In the genomic region with DNA sequence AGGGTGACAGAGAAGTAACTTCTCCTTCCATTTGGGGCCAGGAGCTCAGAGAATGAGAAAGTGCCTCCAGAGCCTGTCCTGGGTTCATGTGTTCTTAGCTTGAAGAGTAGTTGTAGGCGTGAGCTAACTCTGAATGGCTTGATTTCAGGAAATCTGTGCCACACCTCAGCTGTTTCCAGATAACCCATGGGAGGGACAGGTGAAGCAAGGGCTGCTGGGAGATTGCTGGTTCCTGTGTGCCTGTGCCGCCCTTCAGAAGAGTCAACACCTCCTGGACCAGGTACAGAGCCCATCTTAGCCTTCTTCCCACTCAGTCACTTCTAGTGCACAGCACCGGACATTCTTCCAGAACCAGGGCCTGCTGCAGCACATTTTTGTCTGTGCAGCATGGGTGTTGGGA, we compare ENCODE assay signal across 18 mouse cellular contexts. TPM values are rescaled to one million over a fixed set of nuclear protein-coding genes. Genes with fewer than 3 reads are reported as not detected.
"Had no signal": no experiment of that assay in that cellular context is flagged by ENCODE, and none has a peak within 500 bp of the region (broad histone marks: within the 10 kb centered on the region; RNA-seq: fewer than 3 reads in every experiment).

No protein-coding gene starts in this region.

- H3K9me3 ChIP-seq: liver, embryonic 12.5 days; lung, embryonic 15.5 days; midbrain, embryonic 12.5 days; neural tube, embryonic 13.5 days had no signal

- ATAC-seq: liver, embryonic 12.5 days; midbrain, embryonic 16.5 days had no signal

- DNase-seq: kidney, adult 18-20 months; kidney, postnatal 14 days; layer of hippocampus, adult 9-11 months; layer of hippocampus, postnatal 36 days; lung, postnatal 14 days; retina, postnatal 1 day; right cerebral cortex, postnatal 4 days; thymus, adult 18-20 months; thymus, postnatal 14 days had no signal

- H3K27me3 ChIP-seq: limb, embryonic 12.5 days; liver, embryonic 12.5 days; lung, embryonic 15.5 days; megakaryocyte, embryonic 14.5 days; midbrain, embryonic 12.5 days; neural tube, embryonic 13.5 days had no signal

- H3K9ac ChIP-seq: limb, embryonic 12.5 days; liver, embryonic 12.5 days; lung, embryonic 15.5 days; midbrain, embryonic 12.5 days had no signal

- H3K4me2 ChIP-seq: limb, embryonic 12.5 days; liver, embryonic 12.5 days; lung, embryonic 15.5 days; midbrain, embryonic 12.5 days had no signal

- H3K27ac ChIP-seq: limb, embryonic 12.5 days; liver, embryonic 12.5 days; lung, embryonic 15.5 days; macrophage; midbrain, embryonic 12.5 days; neural tube, embryonic 13.5 days had no signal

- H3K4me3 ChIP-seq: limb, embryonic 12.5 days; liver, embryonic 12.5 days; lung, embryonic 15.5 days; megakaryocyte, embryonic 14.5 days; midbrain, embryonic 12.5 days; neural tube, embryonic 13.5 days had no signal

RNA-seq across cellular contexts. Expression of a gene that starts 35.1 kb away (rescaled TPM):
- polyA plus RNA-seq: liver, embryonic 16.5 days had no signal
